Mouse (Mus musculus): Measurements from ENCODE around the gene Hcrtr2. TPM values are rescaled to one million over a fixed set of nuclear protein-coding genes. Genes with fewer than 3 reads are reported as not detected.

Hcrtr2 gene
- polyA plus RNA-seq, 1 experiment from 2014 or later = 0.53 TPM

DNA sequence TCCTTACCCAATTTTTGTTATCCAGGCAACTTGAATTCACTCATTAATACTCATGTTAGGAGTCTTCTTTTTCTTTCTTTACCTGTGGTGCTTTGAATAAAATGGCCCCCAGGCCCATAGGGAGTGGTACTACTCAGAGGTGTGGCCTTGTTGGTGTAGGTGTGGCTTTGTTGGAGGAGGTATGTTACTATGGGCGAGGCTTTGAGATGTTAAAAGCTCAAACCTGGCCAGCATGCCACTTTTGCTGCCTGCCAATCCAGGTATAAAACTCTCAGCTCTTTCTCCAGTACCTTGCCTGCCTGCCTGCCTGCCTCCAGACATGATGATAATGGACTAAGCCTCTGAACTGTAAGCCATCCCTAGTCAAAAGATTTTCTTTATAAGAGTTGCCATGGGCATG is 11.4 kb downstream of the Hcrtr2 start:
- Histone ChIP-seq H3K4me1 (no peaks in the 10 kb centered on the region), H3K27me3 (ENCODE audit: insufficient read depth, poor library complexity, severe bottlenecking) (no peaks in the 10 kb centered on the region), H3K36me3 (no peaks in the 10 kb centered on the region), H3K9me3 (no peaks in the 10 kb centered on the region), H3K27ac (no peak overlapping the region), H3K4me3 (no peak overlapping the region)
- 45% methylated on average over 1 of the region's 1 CpGs for WGBS
- DNase-seq (ENCODE audit: low spot score) = no peak

DNA sequence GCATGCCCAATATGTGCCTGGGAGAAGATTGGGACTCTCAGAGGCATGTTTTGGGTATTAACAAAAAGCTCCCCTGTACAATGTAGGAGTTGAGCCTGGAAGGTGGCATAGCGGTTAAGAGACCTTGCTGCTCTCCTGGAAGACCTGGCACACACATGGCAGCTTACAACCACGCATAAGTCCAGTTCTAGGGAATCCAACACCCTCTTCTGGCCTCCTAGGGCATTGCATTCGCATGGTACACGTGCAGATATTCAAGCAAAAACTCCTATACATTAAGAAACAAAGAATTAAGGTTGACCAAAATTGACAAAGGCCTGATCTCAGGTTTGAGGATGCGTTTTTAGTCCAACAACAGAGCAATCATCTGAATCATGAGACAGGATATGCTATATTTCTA is 32.3 kb downstream of the Hcrtr2 start:
- H3K27ac ChIP-seq = no peak overlapping the region
- DNase-seq (ENCODE audit: low spot score) = no peak
- WGBS = 65% methylated on average over 5 of the region's 5 CpGs
- H3K36me3 ChIP-seq = no peaks in the 10 kb centered on the region
- H3K9me3 ChIP-seq = no peaks in the 10 kb centered on the region
- no peaks in the 10 kb centered on the region for H3K4me1 ChIP-seq
- H3K4me3 ChIP-seq = no peak overlapping the region
- H3K27me3 ChIP-seq (ENCODE audit: insufficient read depth, poor library complexity, severe bottlenecking) = no peaks in the 10 kb centered on the region

- no peak for DNase-seq (ENCODE audit: low spot score)
- H3K27ac ChIP-seq = no peak overlapping the region
- no peaks in the 10 kb centered on the region for H3K4me1 ChIP-seq
- H3K9me3 ChIP-seq = no peaks in the 10 kb centered on the region
- H3K27me3 ChIP-seq (ENCODE audit: insufficient read depth, poor library complexity, severe bottlenecking) = no peaks in the 10 kb centered on the region
- H3K4me3 ChIP-seq = no peak overlapping the region
- H3K36me3 ChIP-seq = no peaks in the 10 kb centered on the region
These were observed 52.8 kb downstream of the Hcrtr2 start for GRCm38 (mm10) chr9:76270886-76271285.

GRCm38 (mm10) chr9:76257731-76258130 is 65.9 kb downstream of the Hcrtr2 start:
- no peak overlapping the region for H3K4me3 ChIP-seq
- H3K27me3 ChIP-seq (ENCODE audit: insufficient read depth, poor library complexity, severe bottlenecking) = no peaks in the 10 kb centered on the region
- DNase-seq (ENCODE audit: low spot score) = no peak
- 77% methylated on average over 5 of the region's 5 CpGs for WGBS
- H3K9me3 ChIP-seq = no peaks in the 10 kb centered on the region
- H3K36me3 ChIP-seq = no peaks in the 10 kb centered on the region
- no peak overlapping the region for H3K27ac ChIP-seq
- H3K4me1 ChIP-seq = no peaks in the 10 kb centered on the region

DNA sequence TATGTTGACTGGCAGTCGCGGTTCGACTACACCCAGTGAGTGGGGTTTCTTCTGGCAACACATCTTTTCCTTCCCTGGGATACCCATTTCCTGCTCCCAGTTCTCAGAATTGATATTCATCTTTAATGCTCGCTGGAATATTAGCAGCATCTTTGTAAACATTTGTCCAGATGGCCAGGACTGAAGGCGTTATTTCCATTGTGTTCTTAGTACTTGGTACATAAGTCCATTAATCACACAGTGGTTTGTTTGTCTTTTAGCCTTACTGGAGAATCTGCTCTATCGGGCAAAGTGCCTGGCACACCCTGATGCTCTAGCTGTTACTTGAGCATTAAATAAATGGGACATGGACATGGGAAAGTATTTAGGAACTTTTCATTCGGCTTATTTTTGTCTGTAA is 71.1 kb downstream of the Hcrtr2 start:
- no peaks in the 10 kb centered on the region for H3K27me3 ChIP-seq (ENCODE audit: insufficient read depth, poor library complexity, severe bottlenecking)
- 83% methylated on average over 7 of the region's 7 CpGs for WGBS
- H3K36me3 ChIP-seq = no peaks in the 10 kb centered on the region
- no peaks in the 10 kb centered on the region for H3K9me3 ChIP-seq
- H3K4me1 ChIP-seq = no peaks in the 10 kb centered on the region
- no peak for DNase-seq (ENCODE audit: low spot score)
- no peak overlapping the region for H3K27ac ChIP-seq
- no peak overlapping the region for H3K4me3 ChIP-seq

DNA sequence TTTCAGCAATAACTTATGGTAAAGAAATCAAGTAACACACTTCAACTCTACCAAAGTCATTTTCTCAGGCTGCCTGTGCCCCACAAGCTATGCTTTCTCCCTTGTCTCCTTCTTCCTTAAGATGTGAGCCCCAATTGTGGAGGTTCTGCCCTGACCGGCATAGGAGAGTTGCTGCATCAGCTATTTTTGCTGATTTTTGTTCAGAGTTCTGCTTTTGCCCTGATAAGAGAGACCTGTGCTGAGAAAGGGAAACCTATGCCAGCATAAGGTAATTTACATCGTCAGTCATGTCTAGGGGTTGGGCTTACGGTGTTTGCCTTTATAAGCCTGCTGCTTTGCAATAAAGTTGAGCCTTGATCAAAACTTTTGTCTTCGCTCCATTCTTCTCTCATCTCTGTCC is 71.5 kb downstream of the Hcrtr2 start:
- no peaks in the 10 kb centered on the region for H3K4me1 ChIP-seq
- H3K4me3 ChIP-seq = no peak overlapping the region
- 82% methylated on average over 4 of the region's 4 CpGs for WGBS
- no peaks in the 10 kb centered on the region for H3K36me3 ChIP-seq
- no peak overlapping the region for H3K27ac ChIP-seq
- no peaks in the 10 kb centered on the region for H3K9me3 ChIP-seq
- H3K27me3 ChIP-seq (ENCODE audit: insufficient read depth, poor library complexity, severe bottlenecking) = no peaks in the 10 kb centered on the region
- DNase-seq (ENCODE audit: low spot score) = no peak

- Histone ChIP-seq H3K4me3 (no peak overlapping the region), H3K4me1 (peaks cover 5% of the 10 kb centered on the region; the same call in 1 of the 2 replicates), H3K36me3 (no peaks in the 10 kb centered on the region), H3K27ac (no peak overlapping the region), H3K27me3 (ENCODE audit: insufficient read depth, poor library complexity, severe bottlenecking) (no peaks in the 10 kb centered on the region), H3K9me3 (no peaks in the 10 kb centered on the region)
- DNase-seq (ENCODE audit: low spot score) = no peak
- 88% methylated on average over 1 of the region's 1 CpGs for WGBS
These were observed 81.3 kb downstream of the Hcrtr2 start for GRCm38 (mm10) chr9:76242322-76242721.

DNA sequence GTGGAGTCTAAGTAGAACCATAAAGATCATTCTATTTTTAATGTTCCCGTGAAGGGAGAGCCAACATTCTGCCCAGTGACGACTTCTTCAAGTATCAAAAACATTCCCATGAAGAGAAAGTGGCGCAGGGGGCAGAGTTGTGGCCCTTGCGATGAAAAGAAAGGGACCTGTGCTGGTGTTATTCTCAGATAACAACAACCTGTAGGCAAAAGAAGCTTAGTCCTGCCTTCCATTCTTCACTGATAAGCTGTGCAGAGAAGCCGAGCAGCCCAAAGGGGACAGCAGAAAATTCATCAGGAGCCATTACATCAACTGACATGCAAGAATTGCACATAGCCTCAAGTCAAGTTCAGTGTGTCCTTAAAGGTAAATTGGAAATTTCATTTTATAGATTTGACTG is 85.7 kb downstream of the Hcrtr2 start:
- Histone ChIP-seq H3K4me1 (peaks cover 10% of the 10 kb centered on the region), H3K27ac (no peak overlapping the region), H3K36me3 (no peaks in the 10 kb centered on the region), H3K4me3 (no peak overlapping the region), H3K9me3 (no peaks in the 10 kb centered on the region), H3K27me3 (ENCODE audit: insufficient read depth, poor library complexity, severe bottlenecking) (no peaks in the 10 kb centered on the region)
- WGBS = 23% methylated on average over 5 of the region's 5 CpGs
- DNase-seq (ENCODE audit: low spot score) = peak; percentile 83

- H3K27me3 ChIP-seq (ENCODE audit: insufficient read depth, poor library complexity, severe bottlenecking) = no peaks in the 10 kb centered on the region
- DNase-seq (ENCODE audit: low spot score) = no peak
- H3K4me3 ChIP-seq = peak overlapping the region; percentile 63
- no peaks in the 10 kb centered on the region for H3K36me3 ChIP-seq
- no peaks in the 10 kb centered on the region for H3K9me3 ChIP-seq
- WGBS = 35% methylated on average over 12 of the region's 12 CpGs
- H3K27ac ChIP-seq = peak overlapping the region; percentile 44; the same call in 1 of the 2 replicates
- peaks cover 10% of the 10 kb centered on the region for H3K4me1 ChIP-seq
These were observed 86.4 kb downstream of the Hcrtr2 start for GRCm38 (mm10) chr9:76237243-76237642.

- H3K4me1 ChIP-seq = peaks cover 10% of the 10 kb centered on the region
- 2% methylated on average over 7 of the region's 7 CpGs for WGBS
- DNase-seq (ENCODE audit: low spot score) = peak; percentile 83
- H3K9me3 ChIP-seq = no peaks in the 10 kb centered on the region
- no peaks in the 10 kb centered on the region for H3K27me3 ChIP-seq (ENCODE audit: insufficient read depth, poor library complexity, severe bottlenecking)
- H3K36me3 ChIP-seq = no peaks in the 10 kb centered on the region
- H3K27ac ChIP-seq = peak overlapping the region; percentile 84
- peak overlapping the region; percentile 63 for H3K4me3 ChIP-seq
These were observed 87.0 kb downstream of the Hcrtr2 start for GRCm38 (mm10) chr9:76236626-76237025.

DNA sequence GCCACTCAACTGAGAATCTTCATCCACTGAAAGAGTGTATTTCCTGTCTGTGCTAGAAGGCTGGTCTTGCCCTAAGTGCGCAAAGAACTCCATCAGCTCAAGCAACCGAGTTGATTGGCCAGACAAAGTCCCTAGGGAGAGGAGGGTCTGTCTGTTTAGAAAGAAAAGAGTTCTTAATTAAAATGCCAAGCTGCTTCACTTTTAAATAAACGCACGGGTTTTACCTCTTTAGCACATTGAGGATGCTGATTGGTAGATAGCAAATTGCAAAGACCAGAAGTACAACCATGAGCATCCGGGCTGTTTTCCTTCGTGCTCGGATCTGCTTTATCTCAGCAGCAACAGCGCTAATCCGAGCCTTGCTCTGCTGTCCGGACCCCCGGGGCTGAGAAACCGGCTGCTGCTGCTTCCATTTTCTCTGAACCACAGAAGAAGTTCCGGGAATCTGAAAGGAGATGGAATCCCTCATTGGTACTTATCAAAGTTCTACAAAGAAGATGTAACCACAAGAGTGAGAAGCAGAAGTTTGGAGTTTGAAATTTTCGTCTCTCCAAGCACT is 87.6 kb downstream of the Hcrtr2 start:
- peak; percentile 87 for DNase-seq (ENCODE audit: low spot score)
- Histone ChIP-seq H3K36me3 (no peaks in the 10 kb centered on the region), H3K4me3 (peak overlapping the region; percentile 63), H3K9me3 (no peaks in the 10 kb centered on the region), H3K4me1 (peaks cover 10% of the 10 kb centered on the region), H3K27me3 (ENCODE audit: insufficient read depth, poor library complexity, severe bottlenecking) (no peaks in the 10 kb centered on the region), H3K27ac (peak overlapping the region; percentile 84)
- under 1% methylated on average over 14 of the region's 14 CpGs for WGBS

DNA sequence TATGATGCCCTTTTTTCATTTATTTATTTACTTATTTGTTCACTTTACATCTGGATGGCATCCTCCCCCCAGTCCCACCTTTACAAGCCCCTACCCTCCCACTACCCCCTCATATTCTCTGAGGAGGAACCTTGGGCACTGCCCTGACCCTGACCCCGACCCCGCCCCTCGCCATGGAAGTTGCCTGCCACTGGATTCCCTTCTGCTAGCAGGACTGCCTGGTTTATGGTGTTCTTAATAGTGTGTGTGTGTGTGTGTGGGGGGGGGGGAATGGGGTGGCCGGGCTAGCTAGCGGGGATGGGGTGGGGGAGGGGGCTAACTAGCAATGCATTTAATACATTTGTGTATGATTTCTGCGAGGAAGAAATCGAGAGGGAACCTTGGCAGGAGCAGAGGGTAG is 88.8 kb downstream of the Hcrtr2 start:
- Histone ChIP-seq H3K4me3 (no peak overlapping the region), H3K27ac (no peak overlapping the region), H3K9me3 (no peaks in the 10 kb centered on the region), H3K36me3 (no peaks in the 10 kb centered on the region), H3K4me1 (peaks cover 10% of the 10 kb centered on the region), H3K27me3 (ENCODE audit: insufficient read depth, poor library complexity, severe bottlenecking) (no peaks in the 10 kb centered on the region)
- 65% methylated on average over 7 of the region's 7 CpGs for WGBS
- no peak for DNase-seq (ENCODE audit: low spot score)

GRCm38 (mm10) chr9:76230400-76230799 is 93.3 kb downstream of the Hcrtr2 start:
- Histone ChIP-seq H3K36me3 (no peaks in the 10 kb centered on the region), H3K9me3 (no peaks in the 10 kb centered on the region), H3K4me1 (peaks cover 5% of the 10 kb centered on the region), H3K4me3 (no peak overlapping the region), H3K27me3 (ENCODE audit: insufficient read depth, poor library complexity, severe bottlenecking) (no peaks in the 10 kb centered on the region), H3K27ac (no peak overlapping the region)
- DNase-seq (ENCODE audit: low spot score) = no peak
- 61% methylated on average over 11 of the region's 11 CpGs for WGBS

All from heart, embryonic 10.5 days (tissue).